Mouse (Mus musculus) heart, embryonic 16.5 days (tissue): ENCODE data around the gene Hist2h2ac. TPM values are rescaled to one million over a fixed set of nuclear protein-coding genes. Genes with fewer than 3 reads are reported as not detected.
"Not testable (repeated sequence)": the region's sequence is repeated elsewhere in the genome, so short reads cannot be mapped to it uniquely, and the experiment has no call there.

Experiments
- ATAC-seq: fragments of 200-750 bp; cut with Nextera tagmentation; replicated peaks from 2 replicates; pipeline ENCODE4 v1.8.0; 2017; ENCODE audit warnings: moderate number of reproducible peaks; ENCODE audit not compliant: insufficient read depth, low FRiP score; ENCODE audit errors: extremely low read depth
- H3K27ac ChIP-seq: fragments of 300-500 bp; sonication (generic); 2 replicates; pipeline ENCODE4 v1.5.1; 2014; ENCODE audit warnings: mild to moderate bottlenecking, low read length, control low read depth, moderate library complexity
- H3K27me3 ChIP-seq: fragments of 300-500 bp; sonication (generic); 2 replicates; pipeline ENCODE4 v1.6.1; 2014; ENCODE audit warnings: low read length, mixed read lengths; ENCODE audit not compliant: control insufficient read depth, insufficient read depth
- H3K36me3 ChIP-seq: fragments of 300-500 bp; sonication (generic); 2 replicates; pipeline ENCODE4 v1.6.1; 2014; ENCODE audit not compliant: control insufficient read depth, insufficient read depth
- H3K4me1 ChIP-seq: fragments of 300-500 bp; sonication (generic); 2 replicates; pipeline ENCODE4 v1.6.1; 2014; ENCODE audit warnings: low read length, mixed read lengths; ENCODE audit not compliant: control insufficient read depth, insufficient read depth
- H3K4me2 ChIP-seq: fragments of 300-500 bp; sonication (generic); 2 replicates; pipeline ENCODE4 v1.6.1; 2014; ENCODE audit warnings: low read depth, mild to moderate bottlenecking, control low read depth, low read length
- H3K4me3 ChIP-seq: fragments of 300-500 bp; sonication (generic); 2 replicates; pipeline ENCODE4 v1.5.1; 2014; ENCODE audit warnings: mild to moderate bottlenecking, control low read depth, low read length
- H3K9ac ChIP-seq: fragments of 300-500 bp; sonication (generic); 2 replicates; pipeline ENCODE4 v1.6.1; 2014; ENCODE audit warnings: low read length, control low read depth
- H3K9me3 ChIP-seq: fragments of 300-500 bp; sonication (generic); replicated peaks from 2 replicates; pipeline ENCODE4 v1.6.1; 2016; ENCODE audit warnings: low read length; ENCODE audit not compliant: control insufficient read depth
- WGBS: fragments of 180-500 bp; shearing (Covaris S2); extraction: QIAGEN DNeasy Blood & Tissue Kit; methylation state at CpG from one replicate; pipeline ENCODE4 v1.1.7; 2014; 5-methylcytosine and 5-hydroxymethylcytosine counted together
- polyA plus RNA-seq: library from polyadenylated mRNA; unstranded; fragments of >200 nt; fragmentation: Nextera tagmentation; extraction: Ambion mirVana; gene quantifications from 2 replicates; pipeline ENCODE4 v1.2.1, GENCODE M21; 2015

Hist2h2ac gene
- polyA plus RNA-seq, 1 experiment from 2014 or later: 6.4 TPM

DNA sequence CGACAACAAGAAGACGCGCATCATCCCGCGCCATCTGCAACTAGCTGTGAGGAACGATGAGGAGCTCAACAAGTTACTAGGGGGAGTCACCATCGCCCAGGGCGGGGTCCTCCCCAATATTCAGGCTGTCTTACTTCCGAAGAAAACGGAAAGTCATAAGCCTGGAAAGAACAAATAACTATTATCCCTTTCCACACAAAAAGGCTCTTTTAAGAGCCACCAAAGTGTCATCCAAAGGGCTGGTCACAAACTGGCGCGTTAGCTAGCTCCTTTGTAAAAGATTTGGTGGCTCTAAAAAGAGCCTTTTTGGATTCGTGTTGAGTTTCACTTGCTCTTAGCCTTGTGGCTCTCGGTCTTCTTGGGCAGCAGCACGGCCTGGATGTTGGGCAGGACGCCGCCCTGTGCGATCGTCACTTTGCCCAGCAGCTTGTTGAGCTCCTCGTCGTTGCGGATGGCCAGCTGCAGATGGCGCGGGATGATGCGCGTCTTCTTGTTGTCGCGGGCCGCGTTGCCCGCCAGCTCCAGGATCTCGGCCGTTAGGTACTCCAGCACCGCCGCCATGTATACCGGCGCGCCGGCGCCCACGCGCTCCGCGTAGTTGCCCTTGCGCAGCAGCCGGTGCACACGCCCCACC lies 432 bp downstream of the Hist2h2ac start:
- Histone ChIP-seq H3K9ac (peak overlapping the region; percentile 94), H3K27ac (peak overlapping the region; percentile 100), H3K4me1 (peaks cover 28% of the 10 kb centered on the region), H3K4me3 (peak overlapping the region; percentile 77), H3K4me2 (peak overlapping the region; percentile 91)
- not testable (repeated sequence) for H3K27me3 ChIP-seq, ATAC-seq, H3K9me3 ChIP-seq, H3K36me3 ChIP-seq
- WGBS: under 1% methylated on average over 24 of the region's 47 CpGs

DNA sequence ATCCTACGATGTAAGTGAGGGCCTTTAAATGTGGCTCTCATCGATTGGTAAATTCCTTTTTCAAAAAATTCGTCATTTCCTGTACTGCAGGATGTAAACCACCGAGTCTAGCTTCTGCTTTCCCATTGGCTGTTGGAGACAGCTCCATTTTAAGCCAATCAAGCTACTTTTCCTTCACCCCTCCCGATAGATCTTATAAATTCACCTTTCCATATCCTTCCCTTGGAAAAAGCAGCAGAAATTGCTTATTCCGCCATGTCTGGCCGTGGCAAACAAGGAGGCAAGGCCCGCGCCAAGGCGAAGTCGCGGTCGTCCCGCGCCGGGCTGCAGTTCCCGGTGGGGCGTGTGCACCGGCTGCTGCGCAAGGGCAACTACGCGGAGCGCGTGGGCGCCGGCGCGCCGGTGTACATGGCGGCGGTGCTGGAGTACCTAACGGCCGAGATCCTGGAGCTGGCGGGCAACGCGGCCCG lies 984 bp downstream of the Hist2h2ac start, which contains the start of the genes Bola1 and Hist2h2ab:
Bola1 (minus strand) TSS at position 49 of the 470 bp plus-strand sequence.
Hist2h2ab (plus strand) TSS at position 205 of the 470 bp plus-strand sequence.
- no peaks in the 10 kb centered on the region for H3K27me3 ChIP-seq
- peak; percentile 79 for ATAC-seq

DNA sequence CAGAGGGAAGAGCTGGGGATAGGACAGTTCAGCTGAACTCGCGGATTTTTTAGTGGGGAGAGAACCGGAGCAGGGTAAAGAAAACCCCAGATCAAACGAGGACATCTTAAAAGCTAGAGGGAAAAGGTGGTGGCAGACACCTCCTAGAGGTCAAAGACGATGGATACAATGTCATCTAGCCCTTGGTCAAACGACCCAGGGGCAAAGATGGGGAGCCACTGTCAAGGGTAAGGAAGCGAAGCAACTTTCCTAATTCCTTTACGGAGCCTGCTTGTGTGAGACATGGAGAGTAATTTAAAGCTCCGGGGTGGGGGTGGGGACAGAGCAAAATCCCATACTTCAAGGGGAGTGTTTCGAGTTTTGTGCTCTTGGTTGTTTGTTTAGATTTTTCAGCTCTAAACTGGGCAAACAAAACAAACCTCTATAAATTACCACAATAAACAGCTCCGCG lies 1.5 kb downstream of the Hist2h2ac start:
- peak overlapping the region; percentile 94 for H3K9ac ChIP-seq
- no peaks in the 10 kb centered on the region for H3K36me3 ChIP-seq
- H3K4me1 ChIP-seq: peaks cover 26% of the 10 kb centered on the region
- H3K27ac ChIP-seq: peak overlapping the region; percentile 100
- no peak for ATAC-seq
- H3K27me3 ChIP-seq: no peaks in the 10 kb centered on the region
- no peaks in the 10 kb centered on the region for H3K9me3 ChIP-seq
- H3K4me3 ChIP-seq: peak overlapping the region; percentile 77
- WGBS: 0% methylated on average over 12 of the region's 12 CpGs
- peak overlapping the region; percentile 91 for H3K4me2 ChIP-seq

More for the DNA sequence above, 984 bp downstream of the Hist2h2ac start, which contains the start of the genes Bola1 and Hist2h2ab:
- Histone ChIP-seq H3K9me3 (no peaks in the 10 kb centered on the region), H3K27ac (peak within 1 kb of the TSS; percentile 100), H3K4me1 (peaks cover 26% of the 10 kb centered on the region), H3K9ac (peak within 1 kb of the TSS; percentile 94), H3K4me3 (peak within 1 kb of the TSS; percentile 77), H3K4me2 (peak within 1 kb of the TSS; percentile 91), H3K36me3 (no peaks in the 10 kb centered on the region)
- WGBS: under 1% methylated on average over 36 of the region's 37 CpGs

DNA sequence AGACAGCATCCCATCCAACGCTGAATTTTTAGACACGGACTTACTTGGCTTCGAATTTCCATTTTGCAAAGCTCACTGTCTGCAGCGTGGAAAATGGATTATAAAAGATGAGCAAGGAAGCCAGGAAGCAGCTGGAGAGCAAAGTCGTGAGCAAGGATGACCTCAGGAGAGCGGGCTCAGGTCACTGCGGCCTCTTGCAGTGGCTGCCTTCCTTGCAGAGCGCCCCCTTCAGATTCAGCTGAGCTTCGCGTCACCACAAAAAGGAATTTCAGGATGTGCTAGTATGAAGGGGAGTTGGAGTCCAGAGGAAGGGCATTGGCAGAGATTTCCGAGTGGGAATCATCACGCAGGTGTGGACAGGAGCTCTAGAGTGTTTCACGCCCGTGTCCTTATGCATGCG lies 11.4 kb downstream of the Hist2h2ac start:
- 0 out of 2 replicates have a peak, but pooled peaks cover 2% of the 10 kb centered on the region for H3K4me1 ChIP-seq
- no peaks in the 10 kb centered on the region for H3K9me3 ChIP-seq
- H3K27me3 ChIP-seq: no peaks in the 10 kb centered on the region
- H3K36me3 ChIP-seq: no peaks in the 10 kb centered on the region
- no peak overlapping the region for H3K27ac ChIP-seq
- no peak for ATAC-seq
- H3K9ac ChIP-seq: no peak overlapping the region
- no peak overlapping the region for H3K4me3 ChIP-seq
- WGBS: 23% methylated on average over 15 of the region's 15 CpGs
- H3K4me2 ChIP-seq: no peak overlapping the region

DNA sequence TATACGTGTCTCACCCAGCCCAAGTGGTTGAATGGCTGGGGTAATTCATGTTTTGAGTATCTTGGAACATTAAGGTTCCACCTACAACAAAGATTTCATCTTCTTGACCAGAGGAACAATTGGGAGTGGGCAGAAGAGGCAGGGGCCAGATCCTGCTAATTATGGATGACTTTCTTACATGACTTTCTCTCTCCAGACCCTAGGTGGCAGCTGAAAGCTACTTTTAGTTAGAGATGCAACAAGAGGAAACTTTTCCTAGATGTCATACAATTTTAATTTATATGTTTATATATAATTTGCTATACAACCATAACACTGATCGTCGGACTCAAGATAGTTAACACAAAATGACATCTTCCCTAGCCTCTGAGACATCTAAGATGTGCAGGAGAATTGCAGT lies 12.9 kb downstream of the Hist2h2ac start:
- no peaks in the 10 kb centered on the region for H3K36me3 ChIP-seq
- no peak overlapping the region for H3K4me2 ChIP-seq
- no peaks in the 10 kb centered on the region for H3K9me3 ChIP-seq
- no peak overlapping the region for H3K4me3 ChIP-seq
- 0 out of 2 replicates have a peak, but pooled peaks cover 2% of the 10 kb centered on the region for H3K4me1 ChIP-seq
- no peaks in the 10 kb centered on the region for H3K27me3 ChIP-seq
- H3K9ac ChIP-seq: no peak overlapping the region
- 80% methylated on average over 3 of the region's 3 CpGs for WGBS
- H3K27ac ChIP-seq: no peak overlapping the region
- no peak for ATAC-seq

DNA sequence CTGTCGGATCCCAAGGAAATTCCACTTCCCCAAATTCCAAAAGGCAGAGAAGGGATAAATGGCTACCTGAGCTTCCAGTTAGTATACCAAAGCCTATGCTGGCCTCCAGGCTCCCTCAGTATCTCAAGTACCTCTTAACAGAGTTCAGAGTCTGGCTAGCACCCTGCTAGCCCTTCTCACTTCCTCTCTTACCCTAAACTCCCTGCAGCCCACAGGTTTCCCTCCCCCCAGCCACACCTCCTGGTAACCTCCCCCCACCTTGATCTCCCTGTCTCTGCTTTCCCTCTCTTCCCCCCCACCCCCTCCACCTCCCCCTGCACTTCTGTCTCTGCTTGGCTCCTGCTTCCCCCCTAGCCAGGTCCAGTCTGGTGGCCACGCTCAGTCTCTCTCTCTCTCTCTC lies 20.9 kb downstream of the Hist2h2ac start:
- WGBS: 27% methylated on average over 2 of the region's 2 CpGs
- Histone ChIP-seq H3K9me3 (peaks cover 6% of the 10 kb centered on the region), H3K36me3 (peaks cover 6% of the 10 kb centered on the region), H3K4me1 (peaks cover 11% of the 10 kb centered on the region), H3K4me2 (no peak overlapping the region), H3K27ac (no peak overlapping the region), H3K4me3 (no peak overlapping the region), H3K9ac (no peak overlapping the region), H3K27me3 (no peaks in the 10 kb centered on the region)
- no peak for ATAC-seq

DNA sequence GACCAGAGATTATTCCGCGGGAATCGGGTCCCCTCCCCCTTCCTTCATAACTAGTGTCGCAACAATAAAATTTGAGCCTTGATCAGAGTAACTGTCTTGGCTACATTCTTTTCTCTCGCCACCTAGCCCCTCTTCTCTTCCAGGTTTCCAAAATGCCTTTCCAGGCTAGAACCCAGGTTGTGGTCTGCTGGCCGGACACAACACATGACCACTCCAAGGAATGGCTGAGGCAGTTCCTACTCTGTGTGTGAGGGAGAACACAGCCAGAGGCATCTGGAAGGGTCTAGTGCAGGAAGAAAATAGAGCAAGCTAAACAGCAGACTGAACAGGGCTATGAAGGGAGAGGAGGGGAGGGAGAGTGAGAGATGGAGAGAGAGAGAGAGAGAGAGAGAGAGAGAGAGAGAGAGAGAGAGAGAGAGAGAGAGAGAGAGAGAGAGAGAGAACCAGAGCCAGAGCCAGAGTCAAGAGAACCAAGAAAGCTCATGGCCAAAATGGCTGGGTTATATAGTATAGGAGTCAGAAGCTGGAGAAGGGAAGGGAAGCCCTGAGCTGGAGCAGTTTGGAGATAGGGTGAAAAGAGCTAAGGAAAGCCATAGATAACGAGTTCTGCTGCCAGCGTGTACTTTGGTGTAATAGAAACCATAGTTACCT lies 22.0 kb downstream of the Hist2h2ac start:
- H3K4me1 ChIP-seq: peaks cover 11% of the 10 kb centered on the region
- peak overlapping the region; percentile 93 for H3K4me2 ChIP-seq

DNA sequence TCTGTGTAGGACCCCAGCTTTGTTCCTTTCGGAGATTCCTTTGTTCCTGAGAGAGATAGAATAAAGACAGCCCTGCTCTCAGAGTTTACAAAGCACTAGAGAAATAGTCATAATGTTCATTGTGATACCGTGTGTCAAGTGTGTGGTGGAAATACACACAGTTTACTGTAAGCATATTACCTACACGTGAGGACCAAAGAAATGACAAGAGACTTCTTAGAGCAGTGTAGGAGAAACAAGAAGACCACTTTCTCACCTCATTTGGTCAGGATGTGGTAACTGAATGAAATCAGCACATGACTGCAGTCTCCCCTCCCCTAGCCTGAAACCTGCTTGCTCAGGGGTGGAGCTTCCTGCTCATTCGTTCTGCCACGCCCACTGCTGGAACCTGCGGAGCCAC lies 22.5 kb downstream of the Hist2h2ac start:
- Histone ChIP-seq H3K4me2 (peak overlapping the region; percentile 93), H3K27ac (peak overlapping the region; percentile 37; the same call in 1 of the 2 replicates), H3K9ac (peak overlapping the region; percentile 54), H3K4me1 (peaks cover 11% of the 10 kb centered on the region), H3K27me3 (no peaks in the 10 kb centered on the region), H3K4me3 (peak overlapping the region; percentile 78), H3K9me3 (peaks cover 6% of the 10 kb centered on the region), H3K36me3 (peaks cover 8% of the 10 kb centered on the region)
- 9% methylated on average over 6 of the region's 6 CpGs for WGBS
- no peak; the same call in 1 of the 2 replicates for ATAC-seq

More for the DNA sequence above, 22.0 kb downstream of the Hist2h2ac start:
- H3K27ac ChIP-seq, H3K9ac ChIP-seq, ATAC-seq, H3K9me3 ChIP-seq, H3K4me3 ChIP-seq, H3K36me3 ChIP-seq, H3K27me3 ChIP-seq: not testable (repeated sequence)
- 25% methylated on average over 6 of the region's 8 CpGs for WGBS
